Mouse (Mus musculus) heart, adult 2 months (tissue): ENCODE results near the gene Dnajc11.

Experiments used
- CTCF ChIP-seq: fragments of 200-600 bp; IDR thresholded peaks from 2 replicates; pipeline ENCODE4 v1.8.1; 2022; ENCODE audit warnings: antibody characterized with exemption, mild to moderate bottlenecking, moderate library complexity
- POLR2A ChIP-seq: fragments of 200-500 bp; IDR thresholded peaks from 2 replicates; pipeline ENCODE4 v1.6.1; 2011; ENCODE audit warnings: mild to moderate bottlenecking, low read depth, low read length, control low read depth; ENCODE audit not compliant: insufficient read depth

- TF ChIP-seq CTCF (no peak), POLR2A (no peak)
Measured at GRCm38 (mm10) chr4:151948497-151949471, 15.3 kb downstream of the Dnajc11 start.
